Mouse (Mus musculus): ENCODE data around the gene March4.

Gene March4

GRCm38 (mm10) chr1:72530516-72531196 is 6.1 kb downstream of the March4 start:
- no peak for DNase-seq (ENCODE audit: low spot score)

DNA sequence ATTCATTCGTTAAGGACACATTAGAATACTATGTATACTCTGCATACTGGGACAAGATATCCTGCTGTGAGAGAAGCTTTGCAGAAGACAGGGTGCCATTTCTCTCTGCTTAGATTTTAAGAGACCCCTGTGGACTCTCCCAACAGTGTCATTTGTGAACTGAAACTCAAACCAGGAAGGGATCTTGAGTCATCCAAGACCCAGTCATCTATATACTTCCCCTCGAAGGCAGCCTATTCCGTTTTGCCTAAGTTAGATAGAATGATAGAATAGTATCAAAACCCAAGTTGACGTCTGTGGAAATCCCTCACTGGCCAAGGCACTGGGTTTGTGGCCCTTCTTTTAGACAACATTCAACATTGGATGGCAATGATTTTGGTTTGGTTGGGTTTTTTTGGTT is 7.5 kb downstream of the March4 start:
- no peak for DNase-seq (ENCODE audit: low spot score)

DNA sequence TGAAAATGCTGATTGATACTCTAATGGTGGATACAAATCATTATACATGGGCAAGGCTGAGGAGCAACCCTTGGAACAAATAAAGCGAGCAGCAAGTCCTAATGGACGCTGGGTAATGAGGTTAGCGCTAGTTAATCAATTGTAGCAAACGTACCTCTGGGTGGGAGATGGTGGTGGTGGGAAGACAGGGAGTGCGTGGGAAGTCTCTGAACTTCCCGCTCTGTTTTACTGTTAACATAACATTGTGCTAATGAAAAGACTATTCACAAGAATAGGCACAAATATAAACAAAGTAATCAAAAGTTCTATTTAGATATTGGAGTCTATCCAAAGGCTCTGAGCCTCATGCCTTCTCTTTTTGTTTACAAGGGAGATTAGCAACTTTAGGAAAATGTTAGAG is 13.1 kb downstream of the March4 start:
- DNase-seq (ENCODE audit: low spot score) = no peak

DNA sequence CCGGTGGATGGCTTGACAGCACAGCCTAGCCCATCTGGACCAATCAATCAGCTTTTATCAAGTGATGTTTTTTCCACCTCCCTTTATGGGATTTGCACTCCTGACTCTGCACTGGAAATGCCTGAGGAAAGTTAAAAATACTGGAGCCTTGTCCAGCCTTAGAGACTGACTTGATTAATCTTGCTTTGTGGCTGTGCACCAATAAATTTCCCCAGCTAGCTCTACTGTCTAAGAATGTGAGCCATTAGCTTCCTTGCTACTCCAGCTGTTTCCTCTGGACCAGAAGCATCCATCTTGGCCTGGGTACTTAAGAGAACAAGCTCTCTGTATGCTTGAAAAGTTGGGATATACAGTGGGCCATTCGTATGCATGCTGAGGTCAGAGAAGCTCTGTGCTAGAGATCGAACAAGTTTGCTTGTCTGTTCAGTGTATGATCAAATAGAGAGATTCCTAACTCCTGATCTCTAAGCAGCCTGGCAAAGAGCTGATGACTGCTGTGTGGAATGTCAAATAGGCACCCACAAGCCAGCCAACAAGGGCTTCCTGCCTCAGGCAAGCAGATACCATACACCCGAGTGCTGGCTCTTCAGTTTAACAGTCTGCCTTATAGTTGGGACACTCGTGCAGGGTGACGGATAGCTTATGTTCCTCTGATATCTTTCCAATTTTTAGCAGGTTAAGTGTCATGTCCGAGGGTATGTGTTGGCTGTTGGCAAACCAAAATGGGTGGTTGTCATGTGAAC is 25.8 kb downstream of the March4 start:
- no peak for DNase-seq (ENCODE audit: low spot score)

- no peak for DNase-seq (ENCODE audit: low spot score)
These were observed 27.2 kb downstream of the March4 start for GRCm38 (mm10) chr1:72509551-72509950.

- no peak for DNase-seq (ENCODE audit: low spot score)
These were observed 29.1 kb downstream of the March4 start for GRCm38 (mm10) chr1:72507670-72508069.

- DNase-seq (ENCODE audit: low spot score) = no peak
These were observed 30.5 kb downstream of the March4 start for GRCm38 (mm10) chr1:72506202-72506601.

DNA sequence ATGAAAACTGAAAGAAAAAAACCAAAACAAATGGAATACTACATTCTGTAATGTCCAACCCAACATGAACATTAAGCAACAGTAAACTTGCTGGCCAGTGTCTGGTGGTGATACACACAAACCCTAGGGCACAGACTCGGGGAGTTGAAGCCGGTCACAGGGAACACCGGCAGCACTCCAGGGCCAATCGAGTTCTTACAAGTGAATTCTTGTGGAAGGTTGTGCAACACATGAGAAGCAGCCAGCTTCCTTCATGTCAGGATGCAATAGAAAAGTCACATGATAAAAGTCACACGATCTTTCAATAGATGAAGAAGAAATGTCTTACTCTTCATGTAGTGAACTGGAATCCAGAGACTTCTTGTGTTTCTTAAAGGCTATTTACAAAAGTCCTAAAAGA is 39.1 kb downstream of the March4 start:
- DNase-seq (ENCODE audit: low spot score) = peak; percentile 34

DNA sequence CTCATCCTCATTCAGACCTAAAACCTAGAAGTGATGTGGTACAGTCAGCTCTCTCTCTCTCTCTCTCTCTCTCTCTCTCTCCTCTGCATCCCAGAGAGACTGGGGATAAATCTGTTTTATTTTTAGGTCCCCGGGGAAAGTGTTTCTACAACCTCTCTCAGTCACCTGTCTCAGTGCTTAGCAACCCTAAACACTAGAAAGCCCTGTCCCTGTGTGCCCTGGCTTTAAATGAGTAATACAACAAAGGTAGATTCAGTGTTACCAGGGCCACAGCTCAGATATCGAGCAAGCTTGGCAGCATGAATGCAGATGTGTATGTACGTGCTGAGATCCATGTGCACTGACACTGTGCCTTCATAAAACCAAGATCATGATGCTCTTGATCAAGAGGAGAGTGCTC is 43.3 kb downstream of the March4 start:
- no peak for DNase-seq (ENCODE audit: low spot score)

- DNase-seq (ENCODE audit: low spot score) = no peak
These were observed 44.1 kb downstream of the March4 start for GRCm38 (mm10) chr1:72492666-72493065.

DNA sequence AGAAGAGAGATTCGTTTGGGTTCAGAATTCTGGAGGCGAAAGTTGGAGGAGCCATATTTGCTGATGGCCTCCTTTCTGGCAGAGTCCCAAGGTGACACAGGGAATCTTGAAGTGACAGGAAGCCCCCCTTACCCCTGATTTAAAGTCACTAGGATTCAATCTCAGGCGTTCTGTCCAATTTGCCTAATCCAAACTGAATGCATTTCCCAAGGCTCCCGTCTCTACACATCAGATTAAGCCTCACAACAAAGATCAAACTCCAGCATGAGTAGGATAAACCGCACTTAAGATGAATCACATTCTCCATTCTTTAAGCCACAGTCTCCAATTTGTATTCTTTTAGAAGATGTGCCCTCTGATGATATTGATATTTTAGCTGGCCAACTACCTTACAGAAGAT is 45.4 kb downstream of the March4 start:
- no peak for DNase-seq (ENCODE audit: low spot score)

DNA sequence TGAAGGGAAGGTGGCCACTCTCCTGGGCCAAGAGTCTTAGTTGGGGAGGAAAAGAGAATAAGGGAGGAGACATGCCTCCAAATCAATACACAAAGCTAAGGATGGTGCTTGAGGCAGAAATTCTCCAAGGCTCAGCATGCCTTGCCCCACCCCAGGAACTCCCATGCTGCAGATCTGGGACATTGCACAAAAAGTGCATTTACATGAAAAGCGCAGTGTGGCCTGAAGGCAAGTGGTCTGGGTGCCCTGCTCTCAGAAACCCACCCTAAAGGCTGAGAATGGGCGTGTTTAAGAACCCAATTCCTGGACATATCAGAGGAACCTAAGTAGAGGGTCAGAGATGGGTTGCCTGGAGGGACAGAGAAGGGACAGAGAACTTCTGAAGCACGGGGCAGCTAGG is 45.9 kb downstream of the March4 start:
- no peak for DNase-seq (ENCODE audit: low spot score)

DNA sequence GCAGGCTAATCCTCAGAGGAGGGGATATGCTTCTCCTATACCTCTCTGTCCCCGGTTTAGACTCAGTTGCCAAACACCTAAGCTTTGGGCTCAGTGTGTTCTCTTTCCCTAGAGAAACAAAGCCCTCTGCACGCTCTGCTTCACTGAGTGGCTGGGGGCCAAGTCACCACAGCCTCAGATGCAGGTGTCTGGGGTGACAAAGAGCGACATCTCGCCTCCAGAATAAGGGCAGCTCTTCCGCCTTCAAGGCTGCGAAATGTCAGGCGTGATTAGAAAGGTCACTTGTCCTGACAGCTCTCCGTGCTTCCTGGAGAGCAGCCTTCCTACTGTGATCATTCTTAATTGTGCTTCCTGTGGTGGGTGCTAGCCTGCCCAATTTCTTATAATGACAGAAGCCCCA is 46.5 kb downstream of the March4 start:
- DNase-seq (ENCODE audit: low spot score) = no peak

DNA sequence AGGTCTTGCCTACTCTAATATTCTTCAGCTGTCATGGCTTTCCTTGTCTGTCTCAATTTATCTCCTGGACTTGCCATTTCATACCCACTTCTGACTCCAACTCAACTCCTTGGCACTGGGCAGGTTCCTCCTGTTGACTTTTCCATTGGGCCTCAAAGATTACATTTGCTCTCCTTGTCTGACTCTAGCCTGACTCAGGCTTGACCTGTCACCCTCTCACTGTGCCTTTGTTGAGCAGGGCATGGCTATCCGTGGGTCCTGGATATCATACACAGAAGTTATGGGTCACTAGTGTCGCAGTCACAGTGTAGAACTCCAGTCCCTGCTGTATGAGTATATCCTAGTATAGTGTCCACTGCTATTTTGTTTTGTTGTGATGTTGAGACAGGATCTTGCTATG is 60.1 kb downstream of the March4 start:
- no peak for DNase-seq (ENCODE audit: low spot score)

DNA sequence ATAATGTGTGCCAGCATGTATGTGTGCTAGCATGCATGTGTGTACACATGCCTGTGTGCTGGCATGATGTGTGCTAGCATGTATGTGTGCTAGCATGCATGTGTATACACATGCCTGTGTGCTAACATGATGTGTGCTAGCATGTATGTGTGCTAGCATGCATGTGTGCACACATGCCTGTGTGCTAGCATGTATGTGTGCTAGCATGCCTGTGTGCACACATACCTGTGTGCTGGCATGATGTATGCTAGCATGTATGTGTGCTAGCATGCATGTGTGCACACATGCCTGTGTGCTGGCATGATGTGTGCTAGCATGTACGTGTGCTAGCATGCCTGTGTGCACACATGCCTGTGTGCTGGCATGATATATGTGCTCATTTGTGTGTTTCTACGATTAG is 67.7 kb downstream of the March4 start:
- no peak for DNase-seq (ENCODE audit: low spot score)

DNA sequence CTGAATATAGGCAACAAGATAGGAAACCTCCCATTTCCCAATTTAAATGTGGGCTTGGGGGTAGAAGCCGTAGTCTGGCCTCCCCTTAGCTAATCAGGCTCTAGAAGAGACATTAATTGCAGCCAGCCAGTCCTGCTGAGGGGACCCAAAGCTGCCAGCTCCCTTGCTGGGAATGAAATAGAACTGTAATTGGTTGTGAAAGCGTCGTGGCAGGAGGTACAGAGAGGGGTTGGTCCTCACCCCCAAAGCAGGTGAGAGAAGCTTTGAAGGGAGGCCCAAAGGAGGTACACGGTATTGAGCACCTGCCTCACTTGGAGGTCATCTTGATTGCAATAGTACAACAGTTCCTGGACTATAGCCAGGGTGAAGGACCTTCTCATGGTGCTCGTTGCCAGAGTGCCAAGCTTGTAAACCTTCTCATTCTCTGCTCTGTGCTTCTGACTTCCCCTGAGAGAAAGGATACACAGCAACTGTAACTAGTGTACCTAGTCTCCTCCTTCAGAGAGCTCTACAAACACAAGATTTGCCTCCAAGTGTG is 68.2 kb downstream of the March4 start:
- no peak for DNase-seq (ENCODE audit: low spot score)

DNA sequence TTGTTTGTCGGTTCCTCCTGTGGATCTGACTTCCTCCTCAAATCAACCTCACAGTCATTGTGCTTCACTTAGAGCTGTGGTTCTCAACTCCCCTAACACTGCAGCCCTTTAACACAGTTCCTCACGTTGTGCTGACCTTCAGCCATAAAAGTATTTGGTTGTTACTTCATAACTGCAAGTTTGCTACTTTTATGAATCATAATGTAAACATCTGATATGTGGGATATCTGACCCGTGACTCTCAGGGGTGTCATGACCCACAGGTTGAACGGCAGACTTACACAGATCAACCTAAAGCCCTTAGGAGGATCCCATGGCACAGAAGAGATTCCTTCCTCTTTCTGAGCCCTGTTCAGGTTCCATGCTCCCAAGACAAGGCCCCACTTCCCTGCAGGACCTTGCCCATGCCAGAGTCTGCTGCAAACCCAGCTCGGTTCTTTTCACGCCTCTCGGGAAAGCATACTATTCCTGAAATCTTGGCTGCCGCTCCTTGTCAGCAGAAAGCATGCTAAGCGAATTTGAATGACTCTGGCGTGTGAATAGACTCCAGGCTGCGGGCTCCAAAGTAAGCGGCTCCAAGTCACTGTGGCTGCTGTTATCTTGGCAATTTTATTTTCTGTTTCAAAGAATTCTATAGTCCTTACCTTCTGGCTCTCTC is 71.7 kb downstream of the March4 start:
- DNase-seq (ENCODE audit: low spot score) = peak; percentile 16

DNA sequence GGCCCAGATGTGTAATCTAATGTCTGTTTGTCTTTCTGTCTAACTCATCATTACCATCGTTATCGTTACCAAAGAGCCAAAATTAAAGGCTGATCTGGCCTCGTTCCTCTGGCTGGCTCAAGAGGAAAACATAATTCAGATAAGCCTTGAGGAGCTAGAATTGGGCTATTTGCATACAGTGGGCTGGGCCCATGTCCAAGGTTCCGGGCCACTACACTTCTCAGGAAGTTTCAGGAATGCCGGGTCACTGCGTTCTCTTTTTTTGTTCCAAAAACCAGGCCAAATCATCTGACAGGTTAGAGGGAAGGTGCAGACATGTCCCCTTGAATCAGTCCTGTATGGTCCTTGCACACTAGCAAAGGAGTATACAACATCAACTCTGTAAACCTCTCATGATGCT is 74.2 kb downstream of the March4 start:
- no peak for DNase-seq (ENCODE audit: low spot score)

- no peak for DNase-seq (ENCODE audit: low spot score)
These were observed 79.1 kb downstream of the March4 start for GRCm38 (mm10) chr1:72457652-72458051.

GRCm38 (mm10) chr1:72455923-72456322 is 80.8 kb downstream of the March4 start:
- DNase-seq (ENCODE audit: low spot score) = no peak

GRCm38 (mm10) chr1:72454733-72455201 is 82.0 kb downstream of the March4 start:
- no peak for DNase-seq (ENCODE audit: low spot score)

DNA sequence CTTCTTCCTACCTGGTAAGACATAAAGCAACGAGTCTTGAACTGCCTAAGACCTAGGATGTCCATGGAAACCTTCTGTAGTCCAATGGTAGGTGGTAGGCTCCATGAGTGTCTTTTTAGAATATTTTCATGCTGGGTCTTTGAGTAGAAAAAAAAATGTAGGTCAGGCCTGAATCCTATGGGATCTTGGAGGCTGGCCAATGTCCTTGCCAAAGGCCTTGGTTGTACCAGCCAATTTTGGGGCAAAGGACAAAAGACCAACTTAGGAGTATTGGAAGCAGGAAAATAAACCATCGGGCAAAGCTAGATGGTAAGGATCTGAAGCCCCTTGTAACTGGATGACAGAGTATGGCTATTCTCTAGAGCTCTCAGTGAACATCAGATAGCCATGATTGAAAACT is 83.9 kb downstream of the March4 start:
- no peak for DNase-seq (ENCODE audit: low spot score)

GRCm38 (mm10) chr1:72450790-72451189 is 85.9 kb downstream of the March4 start:
- DNase-seq (ENCODE audit: low spot score) = no peak

Measured in adipocyte (in vitro differentiated cells).